Mouse (Mus musculus) forebrain, embryonic 11.5 days (tissue): ENCODE results near the gene Ipo5. TPM values are rescaled to one million over a fixed set of nuclear protein-coding genes. Genes with fewer than 3 reads are reported as not detected.

Experiments used
- polyA plus RNA-seq: library from polyadenylated mRNA; unstranded; fragments of >200 nt; fragmentation: Nextera tagmentation; extraction: Ambion mirVana; gene quantifications from 2 replicates; pipeline ENCODE4 v1.2.1, GENCODE M21; 2014

Gene Ipo5
- polyA plus RNA-seq, 1 experiment from 2014 or later, result 181 TPM

Other genes with a start within 250 kb of the Ipo5 start
- gene Farp1, start 124.0 kb downstream of the Ipo5 start, polyA plus RNA-seq, result 32.0 and 33.8 TPM in 2 replicates